Mouse (Mus musculus) spleen, embryonic (tissue): ENCODE measurements around the gene Fcor.

Source experiments
- CTCF ChIA-PET: fragments of 350-600 bp; sonication (Branson Sonifier 250); formaldehyde crosslinking; loops from one replicate; lab custom pipeline; 2022; lab: Charles Lee

Gene Fcor

DNA sequence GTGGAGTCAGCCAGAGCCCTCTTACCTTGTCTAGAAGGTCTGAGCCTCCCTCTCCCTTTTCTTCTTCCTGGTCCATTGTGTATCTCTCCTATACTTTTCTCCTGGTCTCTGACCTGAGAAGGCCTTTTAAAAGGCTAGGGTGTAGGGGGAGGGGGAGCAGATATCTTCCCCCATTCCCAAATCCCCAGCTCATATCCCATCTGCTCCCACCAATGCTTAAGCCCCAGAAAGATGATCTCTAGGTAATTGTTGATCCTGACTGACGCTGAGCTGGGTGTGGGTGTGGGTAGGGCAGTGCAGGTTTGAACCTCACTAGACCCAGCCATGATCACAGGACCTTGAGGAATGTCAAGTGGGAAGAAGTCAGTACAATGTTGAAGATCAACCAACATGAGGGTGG, 46.7 kb downstream of the Fcor start, which contains the start of gene Pcp2:
Pcp2 (minus strand) TSS at position 101 of the 400 bp plus-strand sequence.
- CTCF ChIA-PET = no interaction called here

DNA sequence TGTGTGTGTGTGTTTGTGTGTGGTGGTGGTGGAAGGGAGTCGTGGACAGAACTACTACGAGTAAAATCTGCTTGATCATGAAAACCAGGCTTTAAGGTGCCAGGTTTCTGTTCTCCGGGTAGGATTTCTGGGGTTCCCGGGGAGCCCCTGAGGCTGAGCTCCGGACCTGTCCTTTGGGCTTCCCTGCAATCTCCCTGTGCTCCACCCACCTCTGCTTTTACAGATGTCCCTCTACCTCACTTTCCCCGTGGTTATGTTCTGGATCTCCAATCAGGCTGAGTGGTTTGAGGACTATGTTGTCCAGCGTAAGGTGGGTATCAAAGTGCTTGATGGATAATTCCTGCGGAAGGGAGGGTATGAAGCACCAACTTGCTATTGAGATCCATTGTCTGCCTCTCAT, 50.0 kb downstream of the Fcor start:
- CTCF ChIA-PET = no interaction called here

DNA sequence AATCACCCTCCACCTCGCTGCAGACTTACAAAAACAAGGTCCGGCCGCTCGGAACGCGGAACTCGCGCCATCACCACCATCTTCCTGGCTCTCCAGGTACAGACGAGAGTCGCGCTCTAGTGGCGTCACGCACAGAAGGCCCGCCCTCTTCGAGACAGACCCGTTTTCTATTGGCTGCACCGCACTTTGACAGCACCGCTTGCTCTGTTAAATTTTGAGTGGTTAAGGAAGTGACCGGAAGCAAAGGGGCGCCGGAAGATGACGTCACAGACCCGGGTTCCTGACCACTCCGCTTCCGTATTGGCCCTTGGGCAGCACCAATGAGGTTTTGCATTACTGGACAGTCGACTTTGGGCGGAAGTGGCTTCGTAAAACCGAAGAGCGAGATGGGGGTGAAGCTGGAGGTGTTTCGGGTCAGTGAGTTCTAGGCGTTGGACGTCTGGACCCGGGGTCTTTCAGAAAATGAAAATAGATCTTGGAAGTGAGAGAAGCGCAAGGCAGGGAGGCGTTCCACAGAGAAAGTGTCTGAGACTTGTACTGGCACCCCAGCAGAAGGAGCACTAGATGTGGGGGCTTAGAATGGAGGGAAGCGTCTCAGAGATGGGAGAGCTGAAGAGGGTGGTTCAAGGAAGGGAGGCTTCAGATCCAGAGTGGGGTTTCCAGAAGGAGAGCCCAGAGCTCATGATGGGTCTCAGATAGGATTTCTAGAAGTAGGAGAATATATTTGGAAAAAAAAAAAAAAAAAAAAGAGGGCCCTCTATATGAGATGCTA, 50.8 kb downstream of the Fcor start, which contains the start of the genes Xab2 and Pet100:
Xab2 (minus strand) TSS at position 118 of the 772 bp plus-strand sequence.
Pet100 (plus strand) TSS at position 350 of the 772 bp plus-strand sequence.
- CTCF ChIA-PET = interaction anchor here (0.6 kb wide), 1 partner anchor 64 kb away, joined by 4 read pairs; no protein-coding TSS in a partner anchor
